Mouse (Mus musculus): ENCODE results near the gene Gm8994.
"Not testable (repeated sequence)": the region's sequence is repeated elsewhere in the genome, so short reads cannot be mapped to it uniquely, and the experiment has no call there.

The Gm8994 gene

GRCm38 (mm10) chr6:136327239-136327638 lies at the start of gene Gm8994:
Gm8994 (plus strand) TSS chr6:136327539.
- not testable (repeated sequence) for DNase-seq (ENCODE audit: low read depth, low spot score)

- no peak for DNase-seq (ENCODE audit: low read depth, low spot score)
These were observed 49.7 kb upstream of the Gm8994 start for GRCm38 (mm10) chr6:136277685-136278084.

GRCm38 (mm10) chr6:136284565-136284964 lies 42.8 kb upstream of the Gm8994 start:
- DNase-seq (ENCODE audit: low read depth, low spot score): no peak

- no peak for DNase-seq (ENCODE audit: low read depth, low spot score)
These were observed 41.2 kb upstream of the Gm8994 start for GRCm38 (mm10) chr6:136286180-136286579.

- no peak for DNase-seq (ENCODE audit: low read depth, low spot score)
These were observed 40.8 kb upstream of the Gm8994 start for GRCm38 (mm10) chr6:136286589-136286988.

- no peak for DNase-seq (ENCODE audit: low read depth, low spot score)
These were observed 35.9 kb upstream of the Gm8994 start for GRCm38 (mm10) chr6:136291424-136291823.

- no peak for DNase-seq (ENCODE audit: low read depth, low spot score)
These were observed 35.2 kb upstream of the Gm8994 start for GRCm38 (mm10) chr6:136291951-136292714.

- no peak for DNase-seq (ENCODE audit: low read depth, low spot score)
These were observed 33.6 kb upstream of the Gm8994 start for GRCm38 (mm10) chr6:136293700-136294099.

GRCm38 (mm10) chr6:136295821-136296220 lies 31.5 kb upstream of the Gm8994 start:
- no peak for DNase-seq (ENCODE audit: low read depth, low spot score)

GRCm38 (mm10) chr6:136296251-136296650 lies 31.1 kb upstream of the Gm8994 start:
- DNase-seq (ENCODE audit: low read depth, low spot score): no peak

GRCm38 (mm10) chr6:136303514-136303913 lies 23.8 kb upstream of the Gm8994 start:
- DNase-seq (ENCODE audit: low read depth, low spot score): no peak

- no peak for DNase-seq (ENCODE audit: low read depth, low spot score)
These were observed 22.9 kb upstream of the Gm8994 start for GRCm38 (mm10) chr6:136304369-136304988.

GRCm38 (mm10) chr6:136309487-136309886 lies 17.9 kb upstream of the Gm8994 start:
- no peak for DNase-seq (ENCODE audit: low read depth, low spot score)

- DNase-seq (ENCODE audit: low read depth, low spot score): not testable (repeated sequence)
These were observed 1.1 kb downstream of the Gm8994 start for GRCm38 (mm10) chr6:136328416-136328815.

- no peak for DNase-seq (ENCODE audit: low read depth, low spot score)
These were observed 13.3 kb downstream of the Gm8994 start for GRCm38 (mm10) chr6:136340669-136341068.

- DNase-seq (ENCODE audit: low read depth, low spot score): no peak
These were observed 13.8 kb downstream of the Gm8994 start for GRCm38 (mm10) chr6:136341093-136341492.

- DNase-seq (ENCODE audit: low read depth, low spot score): no peak
These were observed 16.5 kb downstream of the Gm8994 start for GRCm38 (mm10) chr6:136343868-136344267.

GRCm38 (mm10) chr6:136345034-136345433 lies 17.7 kb downstream of the Gm8994 start:
- no peak for DNase-seq (ENCODE audit: low read depth, low spot score)

- no peak for DNase-seq (ENCODE audit: low read depth, low spot score)
These were observed 18.3 kb downstream of the Gm8994 start for GRCm38 (mm10) chr6:136345641-136346040.

GRCm38 (mm10) chr6:136347053-136347452 lies 19.7 kb downstream of the Gm8994 start:
- no peak for DNase-seq (ENCODE audit: low read depth, low spot score)

GRCm38 (mm10) chr6:136347631-136348030 lies 20.3 kb downstream of the Gm8994 start:
- no peak for DNase-seq (ENCODE audit: low read depth, low spot score)

- DNase-seq (ENCODE audit: low read depth, low spot score): peak; percentile 58
These were observed 26.3 kb downstream of the Gm8994 start for GRCm38 (mm10) chr6:136353399-136354184.
